Mouse (Mus musculus): ENCODE data around the gene Agbl2. TPM values are rescaled to one million over a fixed set of nuclear protein-coding genes. Genes with fewer than 3 reads are reported as not detected.
A peak's percentile ranks its signal among the peaks of the same experiment; 100 is the strongest.

The Agbl2 gene
- total RNA-seq (2021) (under 1 TPM; 0.81 to 0.86 TPM), polyA plus RNA-seq (2012; rRNA removed) (1.6 and 1.7 TPM in 2 replicates)
- long read RNA-seq, partial matches to known transcripts: 0 of 1 reads
- long read RNA-seq, other reads (novel, unspliced or antisense): 1 of 1 reads

DNA sequence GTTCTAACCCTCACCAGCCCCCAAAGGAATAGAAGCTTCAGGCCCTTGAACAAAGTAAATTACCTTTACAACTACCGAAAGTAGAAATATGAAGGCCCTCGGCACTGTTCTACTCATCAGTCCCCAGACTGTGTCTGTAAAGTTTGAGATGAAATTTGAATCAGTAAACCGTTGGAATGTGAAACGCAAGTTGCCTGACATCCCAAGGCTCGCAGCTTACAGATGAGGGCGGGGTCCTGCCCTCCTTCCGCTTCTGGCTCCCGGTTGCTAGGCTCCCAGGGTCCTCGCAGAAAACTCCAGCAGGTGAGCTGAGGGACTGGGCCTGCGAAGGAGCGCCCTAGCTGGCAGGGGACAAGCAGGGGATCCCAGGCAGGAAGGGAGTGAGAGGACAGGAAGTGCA, at the start of gene Agbl2:
Agbl2 (plus strand) TSS at position 270 of the 400 bp plus-strand sequence.
- intact Hi-C loops (cut with DNase I): no loop called here
- 7% methylated on average over 11 of the region's 11 CpGs for WGBS
- peak; percentile 21 to 39 for DNase-seq
- Histone ChIP-seq H3K36me3 (ENCODE audit: control insufficient read depth, insufficient read depth, low read length) (peaks cover 4% of the 10 kb centered on the region; the same call in 1 of the 2 replicates), H3K79me2 (replicated peaks; ENCODE audit: control insufficient read depth, insufficient read depth, low read length) (no peaks in the 10 kb centered on the region), H3K27ac (no peak within 1 kb of the TSS), H3K4me3 (peak within 1 kb of the TSS; percentile 57), H3K9ac (ENCODE audit: low read depth, low read length) (peak within 1 kb of the TSS; percentile 69), H3K4me1 (ENCODE audit: control insufficient read depth, insufficient read depth, low read length) (no peaks in the 10 kb centered on the region), H3K27me3 (ENCODE audit: control insufficient read depth, insufficient read depth, low read length) (no peaks in the 10 kb centered on the region)
- TF ChIP-seq POLR2A (IDR thresholded peaks at IDR 0.05; ENCODE audit: insufficient read depth, low read depth, low read length): no peak

DNA sequence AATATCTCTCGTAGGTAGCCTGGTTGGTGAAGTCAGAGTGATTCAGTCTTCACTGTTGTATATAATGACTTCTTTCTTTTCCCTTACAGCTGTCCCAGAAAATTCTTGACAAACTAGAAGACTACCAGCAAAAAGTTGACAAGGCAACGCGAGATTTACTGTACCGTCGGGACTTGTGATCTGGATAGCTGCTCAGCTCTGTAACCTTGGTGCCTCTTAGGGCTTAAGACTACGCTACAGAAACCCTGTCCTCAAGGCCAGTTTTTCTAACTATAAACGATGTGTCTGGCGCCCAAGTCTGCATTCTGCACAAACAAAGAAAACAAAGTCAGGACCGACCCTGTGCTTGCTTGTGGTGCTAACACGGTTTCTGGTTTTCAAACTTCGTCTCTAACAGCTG, 47.2 kb upstream of the Agbl2 start:
- no peak for DNase-seq
- no peak overlapping the region for H3K9ac ChIP-seq (ENCODE audit: low read depth, low read length)
- H3K4me1 ChIP-seq (ENCODE audit: control insufficient read depth, insufficient read depth, low read length): no peaks in the 10 kb centered on the region
- TF ChIP-seq CTCF (IDR thresholded peaks at IDR 0.05): no peak
- intact Hi-C loops (cut with DNase I): no loop called here
- H3K79me2 ChIP-seq (replicated peaks; ENCODE audit: control insufficient read depth, insufficient read depth, low read length): no peaks in the 10 kb centered on the region
- no peak overlapping the region for H3K4me3 ChIP-seq
- H3K27ac ChIP-seq: no peak overlapping the region
- no peaks in the 10 kb centered on the region for H3K36me3 ChIP-seq (ENCODE audit: control insufficient read depth, insufficient read depth, low read length)
- H3K27me3 ChIP-seq (ENCODE audit: control insufficient read depth, insufficient read depth, low read length): no peaks in the 10 kb centered on the region
- WGBS: 93% methylated on average over 11 of the region's 11 CpGs

DNA sequence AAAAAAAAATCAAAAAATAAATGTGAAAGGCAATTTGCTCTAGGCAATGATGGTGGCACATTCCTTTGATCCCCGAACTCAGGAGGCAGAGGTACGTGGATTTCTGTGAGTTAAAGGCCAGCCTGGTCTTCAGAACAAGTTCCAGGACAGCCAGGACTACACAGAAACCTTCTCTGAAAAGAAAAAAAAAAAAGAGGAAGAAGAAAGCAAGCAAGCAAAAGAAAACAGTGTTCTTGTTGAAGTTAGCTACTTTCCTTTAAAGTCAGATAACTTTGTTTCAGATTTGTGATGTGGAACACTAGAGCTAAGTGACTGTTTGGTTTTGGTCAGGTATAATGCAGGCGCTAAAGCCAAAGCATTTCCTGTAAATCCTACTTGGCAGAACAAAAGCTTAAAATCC, 43.7 kb upstream of the Agbl2 start:
- no peak for DNase-seq
- H3K4me1 ChIP-seq (ENCODE audit: control insufficient read depth, insufficient read depth, low read length): no peaks in the 10 kb centered on the region
- H3K27ac ChIP-seq: no peak overlapping the region
- no peaks in the 10 kb centered on the region for H3K79me2 ChIP-seq (replicated peaks; ENCODE audit: control insufficient read depth, insufficient read depth, low read length)
- no peak overlapping the region for H3K9ac ChIP-seq (ENCODE audit: low read depth, low read length)
- no peaks in the 10 kb centered on the region for H3K36me3 ChIP-seq (ENCODE audit: control insufficient read depth, insufficient read depth, low read length)
- no peaks in the 10 kb centered on the region for H3K27me3 ChIP-seq (ENCODE audit: control insufficient read depth, insufficient read depth, low read length)
- 82% methylated on average over 3 of the region's 3 CpGs for WGBS
- intact Hi-C loops (cut with DNase I): no loop called here
- no peak overlapping the region for H3K4me3 ChIP-seq
- TF ChIP-seq EP300 (IDR thresholded peaks at IDR 0.05; ENCODE audit: insufficient read depth, low read depth, low read length) (no peak), POLR2A (IDR thresholded peaks at IDR 0.05; ENCODE audit: insufficient read depth, low read depth, low read length) (no peak), CTCF (IDR thresholded peaks at IDR 0.05) (no peak)

DNA sequence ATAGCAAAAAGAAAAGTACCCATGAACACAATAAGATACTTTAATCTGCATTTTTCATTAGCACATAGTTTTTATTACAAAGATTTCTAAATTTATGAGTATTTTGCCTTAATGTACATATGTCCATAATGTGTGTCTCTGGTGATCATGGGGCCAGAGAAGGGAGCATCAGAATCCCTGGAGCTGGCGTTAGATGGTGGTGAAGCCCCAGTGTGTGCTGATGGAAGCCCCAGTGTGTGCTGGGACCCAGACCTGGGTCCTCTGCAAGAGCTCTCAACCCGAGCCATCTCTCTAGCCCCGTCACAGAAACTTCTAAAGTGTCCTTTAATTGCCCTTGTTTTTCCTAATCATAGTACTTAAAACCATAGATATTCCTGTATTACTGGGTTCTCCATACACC, 43.2 kb upstream of the Agbl2 start:
- H3K27ac ChIP-seq: no peak overlapping the region
- 90% methylated on average over 3 of the region's 3 CpGs for WGBS

DNA sequence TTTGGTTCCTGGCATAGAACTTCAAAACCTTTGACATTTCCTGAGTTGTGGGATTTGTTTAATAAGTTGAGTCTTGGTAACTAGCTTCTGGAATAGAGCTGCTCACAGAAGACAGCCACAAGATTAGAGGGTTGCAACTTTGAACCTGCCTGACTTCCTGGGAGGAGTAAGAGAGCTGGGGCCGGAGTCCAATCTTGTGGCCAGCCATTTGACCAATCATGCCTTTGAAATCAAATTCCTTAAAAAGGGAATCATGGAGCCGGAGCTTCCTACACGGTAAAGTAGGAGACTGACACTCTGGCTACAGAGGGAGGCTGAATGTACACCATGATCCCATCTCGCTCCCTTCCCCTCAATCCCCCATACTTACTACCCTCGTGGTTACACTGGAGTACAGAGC, 42.6 kb upstream of the Agbl2 start:
- Histone ChIP-seq H3K27me3 (ENCODE audit: control insufficient read depth, insufficient read depth, low read length) (no peaks in the 10 kb centered on the region), H3K79me2 (replicated peaks; ENCODE audit: control insufficient read depth, insufficient read depth, low read length) (no peaks in the 10 kb centered on the region), H3K36me3 (ENCODE audit: control insufficient read depth, insufficient read depth, low read length) (no peaks in the 10 kb centered on the region), H3K4me3 (no peak overlapping the region), H3K4me1 (ENCODE audit: control insufficient read depth, insufficient read depth, low read length) (peaks cover 2% of the 10 kb centered on the region; the same call in 1 of the 2 replicates), H3K9ac (ENCODE audit: low read depth, low read length) (no peak overlapping the region), H3K27ac (no peak overlapping the region)
- intact Hi-C loops (cut with DNase I): no loop called here
- DNase-seq: no peak
- WGBS: 85% methylated on average over 5 of the region's 5 CpGs
- TF ChIP-seq POLR2A (IDR thresholded peaks at IDR 0.05; ENCODE audit: insufficient read depth, low read depth, low read length) (no peak), CTCF (IDR thresholded peaks at IDR 0.05) (no peak), EP300 (IDR thresholded peaks at IDR 0.05; ENCODE audit: insufficient read depth, low read depth, low read length) (no peak)

More for the DNA sequence above, 43.2 kb upstream of the Agbl2 start:
- H3K9ac ChIP-seq (ENCODE audit: low read depth, low read length): no peak overlapping the region
- no peak for DNase-seq
- H3K4me1 ChIP-seq (ENCODE audit: control insufficient read depth, insufficient read depth, low read length): no peaks in the 10 kb centered on the region
- TF ChIP-seq EP300 (IDR thresholded peaks at IDR 0.05; ENCODE audit: insufficient read depth, low read depth, low read length) (no peak), POLR2A (IDR thresholded peaks at IDR 0.05; ENCODE audit: insufficient read depth, low read depth, low read length) (no peak), CTCF (IDR thresholded peaks at IDR 0.05) (no peak)
- no peaks in the 10 kb centered on the region for H3K79me2 ChIP-seq (replicated peaks; ENCODE audit: control insufficient read depth, insufficient read depth, low read length)
- no peak overlapping the region for H3K4me3 ChIP-seq
- intact Hi-C loops (cut with DNase I): no loop called here
- H3K36me3 ChIP-seq (ENCODE audit: control insufficient read depth, insufficient read depth, low read length): no peaks in the 10 kb centered on the region
- no peaks in the 10 kb centered on the region for H3K27me3 ChIP-seq (ENCODE audit: control insufficient read depth, insufficient read depth, low read length)

DNA sequence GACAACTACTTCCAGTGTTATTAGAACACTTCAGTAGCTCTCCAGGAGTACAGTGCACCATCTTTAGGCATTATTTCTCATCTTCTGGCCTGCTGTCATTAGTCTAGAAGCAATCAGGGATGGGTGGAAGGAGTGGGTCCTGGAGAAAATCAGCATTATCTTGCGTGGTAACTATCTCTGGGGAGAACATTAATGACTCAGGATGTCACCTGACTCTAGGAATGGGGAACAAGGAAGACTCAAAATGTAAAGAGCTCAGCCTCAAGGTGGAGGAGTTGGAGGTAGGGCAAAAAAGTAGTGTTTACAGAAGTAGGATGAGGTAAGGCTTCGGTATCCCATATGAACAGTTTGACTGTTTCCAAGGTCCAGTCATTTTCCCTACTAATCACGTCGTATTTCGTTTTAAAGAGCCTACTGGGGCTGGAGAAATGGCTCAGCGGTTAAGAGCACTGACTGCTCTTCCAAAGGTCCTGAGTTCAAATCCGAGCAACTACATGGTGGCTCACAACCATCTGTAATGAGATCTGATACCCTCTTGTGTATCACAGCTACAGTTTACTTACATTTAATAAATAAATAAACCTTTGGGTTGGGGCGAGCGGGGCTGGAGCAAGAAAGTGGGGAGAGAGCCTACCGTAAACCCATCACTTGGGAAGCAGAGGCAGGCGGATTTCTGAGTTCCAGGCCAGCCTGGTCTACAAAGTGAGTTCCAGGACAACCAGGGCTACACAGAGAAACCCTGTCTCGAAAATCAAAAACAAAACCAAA, 38.1 kb upstream of the Agbl2 start:
- Histone ChIP-seq H3K4me1 (ENCODE audit: control insufficient read depth, insufficient read depth, low read length) (peaks cover 4% of the 10 kb centered on the region), H3K27ac (peak overlapping the region; percentile 95), H3K36me3 (ENCODE audit: control insufficient read depth, insufficient read depth, low read length) (peaks cover 8% of the 10 kb centered on the region), H3K79me2 (replicated peaks; ENCODE audit: control insufficient read depth, insufficient read depth, low read length) (peaks cover 3% of the 10 kb centered on the region), H3K9ac (ENCODE audit: low read depth, low read length) (no peak overlapping the region), H3K4me3 (peak overlapping the region; percentile 53), H3K27me3 (ENCODE audit: control insufficient read depth, insufficient read depth, low read length) (no peaks in the 10 kb centered on the region)
- intact Hi-C loops (cut with DNase I): loop anchor here (5.0 kb wide), 1 partner anchor 103 kb away; the partner anchor contains the start of gene Mtch2
- peak; percentile 20 to 31 for DNase-seq
- TF ChIP-seq CTCF (IDR thresholded peaks at IDR 0.05) (no peak), POLR2A (IDR thresholded peaks at IDR 0.05; ENCODE audit: insufficient read depth, low read depth, low read length) (no peak), EP300 (IDR thresholded peaks at IDR 0.05; ENCODE audit: insufficient read depth, low read depth, low read length) (no peak)
- WGBS: 55% methylated on average over 12 of the region's 12 CpGs

Data from heart, adult 2 months (tissue).